Mouse (Mus musculus) splenic B cell, adult 2 months (primary cell): Measurements from ENCODE around the gene Tnfrsf22.
A peak's percentile ranks its signal among the peaks of the same experiment; 100 is the strongest.

Source experiments
- DNase-seq: peaks from one replicate; pipeline ENCODE4 v3.0.0-alpha.2; 2011; ENCODE audit warnings: low read depth, low spot score
- H3K27me3 ChIP-seq: 2 replicates; pipeline ENCODE4 v1.6.1; 2012; ENCODE audit warnings: mild to moderate bottlenecking, low read length, moderate library complexity, mixed read lengths; ENCODE audit not compliant: control insufficient read depth, poor library complexity, insufficient read depth, severe bottlenecking
- H3K36me3 ChIP-seq: 2 replicates; pipeline ENCODE4 v1.6.1; 2012; ENCODE audit warnings: mild to moderate bottlenecking, low read length, moderate library complexity, mixed read lengths; ENCODE audit not compliant: control insufficient read depth, poor library complexity, insufficient read depth, severe bottlenecking

The Tnfrsf22 gene

DNA sequence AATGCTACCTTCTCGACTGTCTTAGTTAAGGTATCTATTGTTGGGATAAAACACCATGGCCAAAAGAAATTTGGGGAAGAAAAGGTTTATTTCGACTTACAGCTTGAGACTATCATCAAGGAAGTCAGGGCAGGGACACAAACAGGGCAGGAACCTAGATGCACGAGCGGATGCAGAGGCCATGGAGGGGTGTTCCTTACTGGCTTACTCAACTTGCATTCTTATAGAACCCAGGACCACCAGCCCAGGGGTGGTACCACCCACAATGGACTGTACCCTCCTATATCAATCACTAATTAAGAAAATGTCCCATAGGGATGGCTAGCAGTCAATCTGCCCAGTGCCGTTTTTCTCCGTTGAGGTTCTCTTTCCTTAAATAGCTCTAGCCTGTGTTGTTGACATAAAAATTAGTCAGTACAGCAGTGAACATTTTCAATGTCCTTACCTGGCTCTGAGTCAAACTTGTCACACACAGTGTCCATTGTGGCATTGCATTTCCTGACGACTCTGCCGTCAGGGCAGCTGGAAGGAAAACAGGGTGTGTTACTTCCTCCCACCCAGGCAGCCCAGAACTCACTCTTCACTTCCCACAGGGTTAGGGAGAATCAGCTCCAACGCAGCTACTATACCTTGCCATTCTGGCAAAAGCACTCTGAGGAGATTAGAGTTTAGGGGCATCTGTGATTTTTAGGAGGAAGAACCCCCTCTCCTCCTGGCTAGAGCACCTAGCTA, 34.9 kb downstream of the Tnfrsf22 start:
- H3K36me3 ChIP-seq = peaks cover 16% of the 10 kb centered on the region
- no peaks in the 10 kb centered on the region for H3K27me3 ChIP-seq
- no peak for DNase-seq

DNA sequence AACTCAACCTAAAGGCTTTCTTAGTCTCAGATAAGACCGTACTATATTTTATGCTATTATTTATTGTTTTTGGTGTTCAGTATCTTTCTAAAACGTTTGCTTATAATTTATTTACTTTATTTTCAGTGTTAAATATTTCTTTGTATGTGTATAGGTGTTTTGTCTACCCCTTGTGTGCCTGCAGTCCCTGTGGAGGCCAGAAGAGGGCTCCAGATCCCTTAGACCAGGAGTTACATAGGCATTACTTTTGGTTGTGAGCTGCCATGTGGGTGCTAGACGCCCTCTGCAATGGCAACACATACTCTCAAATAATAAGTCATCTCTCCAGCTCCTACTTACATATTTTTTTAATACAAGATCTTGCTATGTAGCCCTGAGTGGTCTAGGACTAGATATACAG, 37.2 kb downstream of the Tnfrsf22 start:
- Histone ChIP-seq H3K36me3 (peaks cover 13% of the 10 kb centered on the region), H3K27me3 (no peaks in the 10 kb centered on the region)
- peak; percentile 53 for DNase-seq

DNA sequence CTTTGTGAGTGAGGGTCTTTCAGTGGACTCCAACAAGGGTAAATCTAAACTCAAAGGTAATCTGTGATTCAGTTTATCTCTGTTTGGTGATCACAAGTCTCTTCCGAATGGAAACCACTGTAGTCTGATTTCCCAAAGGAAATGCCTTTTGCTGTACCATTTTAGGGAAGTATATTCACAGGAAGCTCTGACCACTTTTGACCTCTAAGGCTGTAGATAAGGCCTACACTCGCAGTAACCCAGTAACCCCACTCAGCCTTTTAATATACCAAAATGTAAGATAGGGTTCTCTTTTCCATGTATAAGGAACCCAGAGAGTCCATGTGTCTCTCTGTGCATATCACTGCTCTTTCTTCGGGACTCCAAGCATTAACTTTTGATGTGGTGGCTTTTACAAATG, 44.1 kb downstream of the Tnfrsf22 start:
- Histone ChIP-seq H3K27me3 (no peaks in the 10 kb centered on the region), H3K36me3 (peaks cover 5% of the 10 kb centered on the region; the same call in 1 of the 2 replicates)
- no peak for DNase-seq

DNA sequence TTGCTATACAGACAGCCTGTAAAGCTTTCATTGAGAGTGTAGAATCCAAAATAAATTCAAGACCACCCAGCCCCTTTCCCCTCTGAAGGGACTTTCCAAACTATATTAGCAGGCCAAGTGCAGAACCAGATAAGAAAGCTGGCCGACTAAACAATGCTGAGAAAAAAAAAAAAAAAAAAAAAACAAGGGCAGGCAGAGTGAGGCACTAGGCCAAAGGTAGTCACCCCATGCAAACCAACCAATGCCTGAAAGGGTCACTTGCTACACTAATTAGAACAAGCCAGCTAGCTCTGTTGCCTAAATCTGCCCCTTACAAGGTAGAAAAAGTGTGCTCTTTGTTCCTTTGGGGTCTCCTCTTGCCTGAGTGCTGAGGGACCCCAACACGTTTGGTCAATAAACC, 44.6 kb downstream of the Tnfrsf22 start:
- Histone ChIP-seq H3K27me3 (no peaks in the 10 kb centered on the region), H3K36me3 (peaks cover 5% of the 10 kb centered on the region; the same call in 1 of the 2 replicates)
- DNase-seq = no peak

DNA sequence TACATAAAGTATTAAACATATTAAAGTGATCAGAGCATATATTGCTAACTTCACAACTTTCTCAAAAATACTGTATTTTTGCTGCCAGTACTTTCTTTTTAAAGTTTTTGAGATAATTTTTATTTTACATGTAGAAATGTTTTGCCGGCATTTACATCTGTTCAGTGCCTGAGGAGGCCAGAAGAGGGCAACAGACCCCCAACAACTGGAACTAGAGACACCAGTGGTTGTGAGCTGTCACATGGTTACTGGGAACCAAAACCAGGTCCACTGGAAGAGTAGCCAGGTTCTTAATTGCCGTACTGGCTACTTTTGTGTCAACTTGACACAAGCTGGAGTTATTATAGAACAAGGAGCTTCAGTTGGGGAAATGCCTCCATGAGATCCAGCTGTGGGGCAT, 47.8 kb downstream of the Tnfrsf22 start:
- no peaks in the 10 kb centered on the region for H3K36me3 ChIP-seq
- DNase-seq = peak; percentile 55
- no peaks in the 10 kb centered on the region for H3K27me3 ChIP-seq

DNA sequence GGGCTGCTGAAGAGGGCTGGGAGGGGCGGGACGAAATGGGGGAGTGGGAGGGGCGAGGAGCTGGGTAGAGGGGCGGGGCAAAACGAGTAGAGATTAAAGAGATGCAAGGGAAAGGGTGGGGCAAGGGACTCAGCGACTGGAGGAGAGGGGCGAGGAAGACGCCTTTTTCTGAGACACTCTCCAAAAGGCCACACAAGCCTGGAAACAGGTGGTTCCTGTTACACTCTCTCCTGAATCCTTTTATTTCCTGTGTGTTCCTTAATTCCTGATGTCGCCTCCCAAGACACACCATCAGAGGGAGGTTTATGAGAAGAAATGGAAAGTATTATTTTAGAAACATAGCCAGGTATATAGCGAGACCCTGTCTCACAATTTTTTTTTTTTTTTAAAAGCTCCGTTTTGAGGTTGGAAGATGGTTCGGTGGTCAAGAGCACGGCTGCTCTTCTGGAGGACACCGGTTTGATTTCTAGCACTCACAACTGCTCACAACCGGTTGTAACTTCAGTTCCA, 49.2 kb downstream of the Tnfrsf22 start:
- no peak for DNase-seq
- H3K36me3 ChIP-seq = no peaks in the 10 kb centered on the region
- no peaks in the 10 kb centered on the region for H3K27me3 ChIP-seq

DNA sequence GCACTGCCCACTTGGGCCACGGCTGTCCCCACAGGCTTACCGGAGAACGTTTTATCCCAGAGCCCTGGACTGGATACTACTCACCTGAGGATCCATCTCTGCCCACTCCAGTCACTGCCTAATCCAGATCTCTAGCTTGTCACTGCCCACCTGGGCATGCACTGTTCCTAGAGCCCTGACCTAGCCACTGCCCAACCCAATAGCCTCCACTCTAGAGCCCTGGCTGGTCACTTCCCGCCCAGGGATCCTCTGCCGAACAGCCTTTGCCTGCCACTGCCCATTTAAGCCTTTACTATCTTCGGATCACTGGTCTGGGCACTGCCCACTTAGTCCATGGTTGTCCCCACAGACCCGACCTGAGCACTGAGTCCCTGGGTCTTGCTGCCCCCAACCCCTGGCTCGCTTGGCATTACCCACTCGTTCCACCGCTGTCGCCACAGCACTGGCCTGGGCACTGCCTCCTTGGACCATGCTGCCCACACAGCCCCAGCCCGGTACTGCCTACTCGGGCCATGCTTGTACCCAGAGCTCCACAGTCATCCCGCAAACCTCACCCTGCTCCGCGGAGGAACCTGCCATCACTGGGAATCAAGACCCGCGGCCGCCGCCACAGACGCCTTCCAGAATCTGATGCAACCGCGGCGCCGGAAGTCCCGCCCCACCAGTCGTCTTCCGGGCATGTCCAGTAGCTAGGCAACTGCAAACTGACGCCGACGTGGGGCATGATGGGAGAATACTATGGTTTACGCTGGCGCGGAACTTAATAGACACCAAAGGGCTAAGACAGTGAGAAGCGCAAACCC, 49.8 kb downstream of the Tnfrsf22 start, which contains the start of gene Cars:
Cars (minus strand) TSS at position 663 of the 803 bp plus-strand sequence.
- H3K27me3 ChIP-seq = no peaks in the 10 kb centered on the region
- peak; percentile 98 for DNase-seq
- H3K36me3 ChIP-seq = no peaks in the 10 kb centered on the region

DNA sequence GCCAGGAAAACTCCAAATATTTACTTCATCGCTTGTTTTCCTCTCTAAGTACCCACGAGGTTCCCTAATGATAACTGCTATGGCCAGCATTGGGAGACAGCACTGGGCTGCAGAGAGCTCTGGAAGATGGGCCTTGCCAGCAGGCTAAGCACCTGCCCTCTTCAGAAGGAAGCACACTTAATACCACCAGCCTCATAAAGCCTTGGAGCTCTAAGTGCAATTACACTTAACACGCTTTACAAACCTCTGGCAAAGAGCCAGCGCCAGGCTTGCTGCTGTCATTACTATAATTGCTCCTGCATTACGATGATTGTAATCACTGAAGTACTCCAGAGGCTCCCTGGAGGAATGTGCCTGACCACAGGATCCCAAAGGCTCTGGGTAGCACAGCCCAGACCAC, 54.6 kb downstream of the Tnfrsf22 start:
- Histone ChIP-seq H3K36me3 (no peaks in the 10 kb centered on the region; the same call in 1 of the 2 replicates), H3K27me3 (no peaks in the 10 kb centered on the region)
- no peak for DNase-seq

DNA sequence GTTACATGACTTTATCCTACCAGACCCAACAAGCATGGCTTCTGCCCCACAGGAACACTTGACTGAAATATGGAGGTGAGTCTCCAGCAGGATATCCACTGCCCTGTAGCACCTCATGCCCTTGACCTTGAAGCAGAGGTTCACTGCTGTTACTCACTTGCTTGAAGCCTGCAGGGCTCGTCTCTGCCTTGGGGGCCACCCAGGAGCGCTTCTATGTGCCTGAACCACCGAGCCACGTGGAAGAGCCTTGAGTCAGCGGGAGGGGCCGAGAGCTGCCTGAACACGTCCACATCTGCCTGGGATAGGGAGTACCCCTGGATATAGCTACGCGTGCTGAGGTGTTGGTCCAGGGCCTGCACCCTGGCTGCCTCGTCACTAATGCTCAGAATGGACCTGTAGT, 57.2 kb downstream of the Tnfrsf22 start:
- Histone ChIP-seq H3K27me3 (no peaks in the 10 kb centered on the region), H3K36me3 (peaks cover 2% of the 10 kb centered on the region; the same call in 1 of the 2 replicates)
- DNase-seq = no peak

DNA sequence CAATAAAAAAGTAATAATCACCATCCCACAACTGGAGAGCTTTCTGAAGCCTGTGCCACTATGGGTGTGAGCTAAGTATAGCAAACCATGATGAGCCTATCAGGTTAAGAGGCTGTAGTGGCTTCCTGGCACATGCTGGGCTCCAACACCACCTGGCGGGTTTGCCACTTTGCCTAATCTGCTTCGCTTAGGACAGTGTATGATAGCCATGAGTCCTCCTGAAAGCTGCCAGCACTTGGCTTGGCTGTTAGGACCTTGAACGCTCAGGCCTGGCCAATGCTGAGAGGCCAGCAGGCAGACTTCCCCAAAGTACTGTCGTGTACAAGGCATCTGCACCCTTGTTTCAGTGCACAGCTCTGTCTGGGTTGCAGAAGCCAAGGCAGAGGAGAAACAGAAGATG, 61.5 kb downstream of the Tnfrsf22 start:
- Histone ChIP-seq H3K27me3 (no peaks in the 10 kb centered on the region), H3K36me3 (peaks cover 4% of the 10 kb centered on the region)
- DNase-seq = no peak

DNA sequence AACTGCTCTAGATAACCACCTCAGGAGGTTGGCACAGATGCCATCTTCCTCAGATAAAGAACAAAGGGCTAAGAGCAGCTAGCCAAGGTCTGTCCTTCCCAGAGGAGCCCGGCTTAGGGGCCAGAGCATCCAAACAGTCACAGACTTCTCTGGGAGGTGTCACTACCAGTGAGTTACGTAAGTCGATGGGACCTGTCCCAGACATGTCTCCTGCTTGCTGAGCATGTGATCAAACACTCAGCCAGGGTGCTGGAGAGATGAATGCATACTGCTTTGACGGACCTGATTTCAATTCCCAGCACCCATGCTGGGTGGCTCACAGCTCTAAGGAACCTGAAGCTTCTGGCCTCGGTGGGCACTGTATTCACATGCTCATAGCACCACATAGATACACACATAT, 61.9 kb downstream of the Tnfrsf22 start:
- H3K36me3 ChIP-seq = peaks cover 7% of the 10 kb centered on the region
- no peak for DNase-seq

More for the DNA sequence above, 61.9 kb downstream of the Tnfrsf22 start:
- H3K27me3 ChIP-seq = no peaks in the 10 kb centered on the region
